Mouse (Mus musculus) forebrain, embryonic 12.5 days (tissue): Measurements from ENCODE around the gene Lrrc56. TPM values are rescaled to one million over a fixed set of nuclear protein-coding genes. Genes with fewer than 3 reads are reported as not detected.

Experiments used
- ATAC-seq: fragments of 200-750 bp; cut with Nextera tagmentation; 2 replicates; pipeline ENCODE4 v1.8.0; 2017; ENCODE audit warnings: moderate TSS enrichment; ENCODE audit not compliant: low FRiP score
- H3K27ac ChIP-seq: fragments of 300-500 bp; sonication (generic); 2 replicates; pipeline ENCODE4 v1.5.1; 2016; ENCODE audit warnings: mild to moderate bottlenecking
- H3K27me3 ChIP-seq: fragments of 300-500 bp; sonication (generic); 2 replicates; pipeline ENCODE4 v1.6.1; 2016; ENCODE audit warnings: mild to moderate bottlenecking
- H3K36me3 ChIP-seq: fragments of 300-500 bp; sonication (generic); replicated peaks from 2 replicates; pipeline ENCODE4 v1.6.1; 2016; ENCODE audit warnings: mild to moderate bottlenecking
- H3K4me1 ChIP-seq: fragments of 300-500 bp; sonication (generic); 2 replicates; pipeline ENCODE4 v1.6.1; 2016
- H3K4me2 ChIP-seq: fragments of 300-500 bp; sonication (generic); 2 replicates; pipeline ENCODE4 v1.6.1; 2016; ENCODE audit warnings: mild to moderate bottlenecking, moderate library complexity
- H3K4me3 ChIP-seq: fragments of 300-500 bp; sonication (generic); replicated peaks from 2 replicates; pipeline ENCODE4 v1.5.1; 2016; ENCODE audit warnings: mild to moderate bottlenecking
- H3K9ac ChIP-seq: fragments of 300-500 bp; sonication (generic); 2 replicates; pipeline ENCODE4 v1.6.1; 2016; ENCODE audit warnings: mild to moderate bottlenecking
- H3K9me3 ChIP-seq: fragments of 300-500 bp; sonication (generic); 2 replicates; pipeline ENCODE4 v1.6.1; 2016
- WGBS: fragments of 180-500 bp; shearing (Covaris S2); methylation state at CpG from one replicate; pipeline ENCODE4 v1.1.7; 2016; 5-methylcytosine and 5-hydroxymethylcytosine counted together
- polyA plus RNA-seq: library from polyadenylated mRNA; unstranded; fragments of >200 nt; fragmentation: Nextera tagmentation; extraction: Ambion mirVana; gene quantifications from 2 replicates; pipeline ENCODE4 v1.2.1, GENCODE M21; 2016

Lrrc56 gene
- polyA plus RNA-seq, result 14.2 and 16.0 TPM in 2 replicates

- Histone ChIP-seq H3K4me2 (peak within 1 kb of the TSS; percentile 91), H3K9me3 (no peaks in the 10 kb centered on the region), H3K27ac (peak within 1 kb of the TSS; percentile 81), H3K9ac (peak within 1 kb of the TSS; percentile 94), H3K4me1 (peaks cover 29% of the 10 kb centered on the region), H3K4me3 (peak within 1 kb of the TSS; percentile 96), H3K27me3 (no peaks in the 10 kb centered on the region), H3K36me3 (peaks cover 35% of the 10 kb centered on the region)
- WGBS, result 0% methylated on average over 29 of the region's 39 CpGs
- ATAC-seq, result peak; percentile 95
These were observed at the start of gene Lrrc56, which contains the start of gene Hras for GRCm38 (mm10) chr7:141193948-141194347. Gene Lrrc56, plus strand, starts transcription at chr7:141194157. Gene Hras, minus strand, starts transcription at chr7:141194005.

- Histone ChIP-seq H3K9me3 (no peaks in the 10 kb centered on the region), H3K27ac (no peak overlapping the region), H3K36me3 (peaks cover 38% of the 10 kb centered on the region), H3K4me2 (no peak overlapping the region), H3K4me1 (no peaks in the 10 kb centered on the region), H3K9ac (no peak overlapping the region), H3K27me3 (no peaks in the 10 kb centered on the region), H3K4me3 (no peak overlapping the region)
- 92% methylated on average over 3 of the region's 3 CpGs for WGBS
- no peak for ATAC-seq
These were observed 49.3 kb upstream of the Lrrc56 start for GRCm38 (mm10) chr7:141144650-141145049.

GRCm38 (mm10) chr7:141145403-141145802 lies 48.6 kb upstream of the Lrrc56 start:
- Histone ChIP-seq H3K9ac (no peak overlapping the region), H3K4me3 (no peak overlapping the region), H3K27me3 (no peaks in the 10 kb centered on the region), H3K27ac (no peak overlapping the region), H3K4me2 (no peak overlapping the region), H3K36me3 (peaks cover 38% of the 10 kb centered on the region), H3K4me1 (no peaks in the 10 kb centered on the region), H3K9me3 (no peaks in the 10 kb centered on the region)
- 71% methylated on average over 1 of the region's 1 CpGs for WGBS
- no peak for ATAC-seq

- peaks cover 41% of the 10 kb centered on the region for H3K36me3 ChIP-seq
- H3K9ac ChIP-seq, result no peak overlapping the region
- H3K27ac ChIP-seq, result no peak overlapping the region
- 95% methylated on average over 12 of the region's 12 CpGs for WGBS
- no peaks in the 10 kb centered on the region for H3K27me3 ChIP-seq
- H3K4me3 ChIP-seq, result no peak overlapping the region
- no peak overlapping the region for H3K4me2 ChIP-seq
- no peaks in the 10 kb centered on the region for H3K9me3 ChIP-seq
- no peaks in the 10 kb centered on the region for H3K4me1 ChIP-seq
- ATAC-seq, result no peak
These were observed 47.8 kb upstream of the Lrrc56 start for GRCm38 (mm10) chr7:141146043-141146595.

GRCm38 (mm10) chr7:141147044-141147443 lies 46.9 kb upstream of the Lrrc56 start:
- Histone ChIP-seq H3K4me1 (no peaks in the 10 kb centered on the region), H3K36me3 (peaks cover 49% of the 10 kb centered on the region), H3K9ac (no peak overlapping the region), H3K27me3 (no peaks in the 10 kb centered on the region), H3K4me2 (no peak overlapping the region), H3K4me3 (no peak overlapping the region), H3K9me3 (no peaks in the 10 kb centered on the region), H3K27ac (no peak overlapping the region)
- 82% methylated on average over 6 of the region's 6 CpGs for WGBS
- ATAC-seq, result no peak

GRCm38 (mm10) chr7:141148639-141149038 lies 45.3 kb upstream of the Lrrc56 start:
- H3K4me2 ChIP-seq, result no peak overlapping the region
- no peak overlapping the region for H3K9ac ChIP-seq
- no peaks in the 10 kb centered on the region for H3K27me3 ChIP-seq
- H3K27ac ChIP-seq, result no peak overlapping the region
- peaks cover 62% of the 10 kb centered on the region for H3K36me3 ChIP-seq
- H3K9me3 ChIP-seq, result no peaks in the 10 kb centered on the region
- H3K4me1 ChIP-seq, result no peaks in the 10 kb centered on the region
- ATAC-seq, result no peak
- 75% methylated on average over 4 of the region's 4 CpGs for WGBS
- no peak overlapping the region for H3K4me3 ChIP-seq

GRCm38 (mm10) chr7:141155362-141155761 lies 38.6 kb upstream of the Lrrc56 start:
- Histone ChIP-seq H3K9ac (no peak overlapping the region), H3K4me2 (no peak overlapping the region), H3K4me1 (no peaks in the 10 kb centered on the region), H3K9me3 (no peaks in the 10 kb centered on the region), H3K27ac (no peak overlapping the region), H3K36me3 (peaks cover 68% of the 10 kb centered on the region), H3K4me3 (no peak overlapping the region), H3K27me3 (no peaks in the 10 kb centered on the region)
- no peak for ATAC-seq
- WGBS, result 90% methylated on average over 9 of the region's 9 CpGs

GRCm38 (mm10) chr7:141164397-141164796 lies 29.6 kb upstream of the Lrrc56 start:
- no peak overlapping the region for H3K4me2 ChIP-seq
- no peak overlapping the region for H3K27ac ChIP-seq
- no peak for ATAC-seq
- no peaks in the 10 kb centered on the region for H3K9me3 ChIP-seq
- H3K9ac ChIP-seq, result no peak overlapping the region
- H3K27me3 ChIP-seq, result 0 out of 2 replicates have a peak, but pooled peaks cover 4% of the 10 kb centered on the region
- 96% methylated on average over 7 of the region's 7 CpGs for WGBS
- peaks cover 15% of the 10 kb centered on the region for H3K4me1 ChIP-seq
- H3K4me3 ChIP-seq, result no peak overlapping the region
- H3K36me3 ChIP-seq, result peaks cover 45% of the 10 kb centered on the region

- H3K27ac ChIP-seq, result no peak overlapping the region
- 94% methylated on average over 6 of the region's 6 CpGs for WGBS
- H3K9me3 ChIP-seq, result no peaks in the 10 kb centered on the region
- H3K4me3 ChIP-seq, result no peak overlapping the region
- H3K27me3 ChIP-seq, result 0 out of 2 replicates have a peak, but pooled peaks cover 6% of the 10 kb centered on the region
- no peak for ATAC-seq
- peaks cover 15% of the 10 kb centered on the region for H3K4me1 ChIP-seq
- H3K4me2 ChIP-seq, result no peak overlapping the region
- peaks cover 45% of the 10 kb centered on the region for H3K36me3 ChIP-seq
- no peak overlapping the region for H3K9ac ChIP-seq
These were observed 29.1 kb upstream of the Lrrc56 start for GRCm38 (mm10) chr7:141164850-141165249.

- Histone ChIP-seq H3K9ac (peak overlapping the region; percentile 51), H3K27me3 (0 out of 2 replicates have a peak, but pooled peaks cover 7% of the 10 kb centered on the region), H3K4me2 (peak overlapping the region; percentile 57), H3K4me1 (peaks cover 18% of the 10 kb centered on the region), H3K4me3 (peak overlapping the region; percentile 39), H3K36me3 (peaks cover 17% of the 10 kb centered on the region), H3K9me3 (no peaks in the 10 kb centered on the region), H3K27ac (0 out of 2 replicates have a peak overlapping the region, but pooled peaks have one; percentile 36)
- WGBS, result 16% methylated on average over 7 of the region's 7 CpGs
- ATAC-seq, result no peak
These were observed 25.9 kb upstream of the Lrrc56 start for GRCm38 (mm10) chr7:141167901-141168517.

- Histone ChIP-seq H3K4me1 (peaks cover 22% of the 10 kb centered on the region), H3K27ac (0 out of 2 replicates have a peak overlapping the region, but pooled peaks have one; percentile 36), H3K36me3 (peaks cover 13% of the 10 kb centered on the region; the same call in 1 of the 2 replicates), H3K27me3 (0 out of 2 replicates have a peak, but pooled peaks cover 7% of the 10 kb centered on the region), H3K4me2 (peak overlapping the region; percentile 57), H3K9me3 (no peaks in the 10 kb centered on the region), H3K4me3 (peak overlapping the region; percentile 39), H3K9ac (peak overlapping the region; percentile 51; the same call in 1 of the 2 replicates)
- 4% methylated on average over 22 of the region's 22 CpGs for WGBS
- no peak for ATAC-seq
These were observed 25.4 kb upstream of the Lrrc56 start for GRCm38 (mm10) chr7:141168518-141168953.

GRCm38 (mm10) chr7:141169300-141169699 lies 24.7 kb upstream of the Lrrc56 start:
- Histone ChIP-seq H3K4me1 (peaks cover 22% of the 10 kb centered on the region), H3K9ac (no peak overlapping the region), H3K4me2 (no peak overlapping the region), H3K27me3 (0 out of 2 replicates have a peak, but pooled peaks cover 7% of the 10 kb centered on the region), H3K4me3 (no peak overlapping the region), H3K9me3 (no peaks in the 10 kb centered on the region), H3K27ac (no peak overlapping the region), H3K36me3 (0 out of 2 replicates have a peak, but pooled peaks cover 6% of the 10 kb centered on the region)
- WGBS, result 79% methylated on average over 1 of the region's 1 CpGs
- ATAC-seq, result no peak
